Mouse (Mus musculus) C3H10T1/2 (cell line): ENCODE data around the gene Gm20911. TPM values are rescaled to one million over a fixed set of nuclear protein-coding genes. Genes with fewer than 3 reads are reported as not detected.

Experiments
- polyA plus RNA-seq, 2 experiments: library from polyadenylated mRNA; unstranded; fragments of >200 nt; fragmentation: generic; extraction: Trizol; gene quantifications; one replicate each; pipeline ENCODE4 v1.2.1; 2012; ENCODE audit warnings: missing spikeins in 2 of 2

Gm20911 gene
- polyA plus RNA-seq = not detected

GRCm38 (mm10) chrY:81457707-81458106, at the start of gene Gm20911:
Gm20911 (plus strand) TSS chrY:81458007.

